Mouse (Mus musculus): ENCODE results near the gene Rtel1. TPM values are rescaled to one million over a fixed set of nuclear protein-coding genes. Genes with fewer than 3 reads are reported as not detected.

Gene Rtel1
- polyA plus RNA-seq, 1 experiment from 2014 or later = 46.5 TPM

DNA sequence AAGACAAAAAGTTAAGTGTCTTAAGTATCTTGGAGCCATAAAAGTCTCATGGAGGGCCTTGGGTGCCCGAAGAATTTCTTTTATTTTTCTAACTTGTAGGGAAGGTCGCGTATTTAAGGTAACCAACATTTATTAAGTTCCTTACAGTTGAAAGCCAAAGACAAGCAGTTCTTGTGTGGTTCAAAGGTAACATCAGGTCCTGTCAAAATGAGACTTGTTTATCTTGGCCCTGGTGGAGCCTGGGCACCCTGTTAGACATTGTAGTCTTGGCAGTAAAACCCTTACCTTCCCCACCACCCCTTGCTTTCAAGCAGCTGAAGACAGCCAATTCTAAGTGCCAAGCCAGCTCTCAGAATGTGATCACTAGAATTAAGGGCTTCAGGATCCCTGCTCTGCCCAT lies 30.8 kb upstream of the Rtel1 start:
- ATAC-seq = no peak
- DNase-seq (ENCODE audit: low read depth, low spot score) = no peak

DNA sequence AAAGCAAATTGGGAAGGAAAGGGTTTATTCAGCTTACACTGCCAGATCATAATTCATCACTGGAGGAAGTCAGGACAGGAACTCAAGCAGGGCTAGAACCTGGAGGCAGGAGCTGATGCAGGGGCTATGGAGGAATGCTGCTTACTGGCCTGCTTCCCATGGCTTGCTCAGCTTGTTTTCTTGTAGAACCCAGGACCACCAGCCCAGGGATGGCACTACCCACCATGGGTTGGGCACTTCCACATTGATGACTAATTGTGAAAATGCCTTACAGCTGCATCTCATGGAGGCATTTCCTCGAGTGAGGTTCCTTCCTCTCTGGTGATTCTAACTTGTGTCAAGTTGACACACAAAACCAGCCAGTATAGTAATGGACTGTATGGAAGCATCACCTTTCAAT lies 28.6 kb upstream of the Rtel1 start:
- in situ Hi-C loops (cut with MboI; ENCODE audit: low pct_unique_long_range_greater_than_20kb) = no loop called here
- ATAC-seq (no peak), DNase-seq (ENCODE audit: low read depth, low spot score) (no peak)
- ChIA-PET POLR2A (no interaction called here), CTCF (no interaction called here)
- H3K27me3 ChIP-seq = no peaks in the 10 kb centered on the region
- TF ChIP-seq CTCF (IDR thresholded peaks at IDR 0.05) = no peak

More for the DNA sequence above, 30.8 kb upstream of the Rtel1 start:
- CTCF ChIA-PET = interaction anchor here (1.1 to 1.3 kb wide), 2 partner anchors 10 to 30 kb away, joined by 4 read pairs; partner anchors contain the start of gene Rtel1
- H3K27me3 ChIP-seq = no peaks in the 10 kb centered on the region
- TF ChIP-seq CTCF (IDR thresholded peaks at IDR 0.05) = no peak
- POLR2A ChIA-PET = interaction anchor here (0.9 to 1.8 kb wide), 2 partner anchors 30 to 31 kb away, joined by 3 to 5 read pairs; no protein-coding TSS in a partner anchor
- in situ Hi-C loops (cut with MboI; ENCODE audit: low pct_unique_long_range_greater_than_20kb) = no loop called here

DNA sequence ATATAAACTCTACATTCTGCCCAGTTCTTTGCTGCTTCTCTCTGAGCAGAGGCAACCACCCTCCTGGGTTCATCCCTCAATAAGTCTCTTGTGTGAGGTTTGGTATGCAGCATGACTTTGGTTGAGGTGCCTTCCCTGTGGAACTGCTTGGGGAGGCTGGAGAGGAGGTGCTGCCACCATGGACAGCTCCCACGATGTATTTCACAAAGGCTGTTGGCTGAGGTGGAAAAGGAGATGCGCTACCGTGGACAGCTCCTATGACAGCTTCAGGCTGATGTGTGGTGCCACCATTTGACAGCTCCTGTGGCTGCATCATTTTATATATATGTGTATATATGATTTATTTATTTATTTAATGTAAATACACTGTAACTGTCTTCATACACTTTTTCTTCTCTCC lies 17.5 kb upstream of the Rtel1 start:
- in situ Hi-C loops (cut with MboI; ENCODE audit: low pct_unique_long_range_greater_than_20kb) = no loop called here
- no peaks in the 10 kb centered on the region for H3K27me3 ChIP-seq
- ATAC-seq (no peak), DNase-seq (ENCODE audit: low read depth, low spot score) (no peak)
- POLR2A ChIA-PET = no interaction called here
- CTCF ChIA-PET = interaction anchor here (2.0 kb wide), 1 partner anchor 115 kb away, joined by 4 read pairs; the partner anchor contains the start of gene Ppdpf
- no peak for TF ChIP-seq CTCF (IDR thresholded peaks at IDR 0.05)

DNA sequence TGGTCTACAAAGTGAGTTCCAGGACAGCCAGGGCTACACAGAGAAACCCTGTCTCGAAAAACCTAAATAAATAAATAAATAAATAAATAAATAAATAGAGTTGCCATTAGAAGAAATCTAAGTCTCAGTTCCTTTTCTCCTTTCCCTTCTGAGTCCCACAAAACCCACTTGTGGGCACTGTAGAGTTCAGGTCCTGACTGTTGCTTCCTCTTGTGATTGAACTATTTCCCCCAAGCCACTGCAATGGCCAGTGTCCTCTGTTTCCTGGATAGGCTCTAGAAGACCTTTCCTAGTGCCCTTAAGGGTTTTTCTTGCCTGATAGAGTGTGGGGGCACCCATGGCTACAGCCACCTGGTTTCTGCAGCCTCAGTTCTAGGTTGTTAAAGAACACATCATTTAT lies 14.6 kb upstream of the Rtel1 start:
- ChIA-PET POLR2A (no interaction called here), CTCF (no interaction called here)
- ATAC-seq = no peak
- TF ChIP-seq CTCF (IDR thresholded peaks at IDR 0.05) = no peak
- H3K27me3 ChIP-seq = no peaks in the 10 kb centered on the region
- in situ Hi-C loops (cut with MboI; ENCODE audit: low pct_unique_long_range_greater_than_20kb) = no loop called here
- DNase-seq (ENCODE audit: low read depth, low spot score) = no peak

DNA sequence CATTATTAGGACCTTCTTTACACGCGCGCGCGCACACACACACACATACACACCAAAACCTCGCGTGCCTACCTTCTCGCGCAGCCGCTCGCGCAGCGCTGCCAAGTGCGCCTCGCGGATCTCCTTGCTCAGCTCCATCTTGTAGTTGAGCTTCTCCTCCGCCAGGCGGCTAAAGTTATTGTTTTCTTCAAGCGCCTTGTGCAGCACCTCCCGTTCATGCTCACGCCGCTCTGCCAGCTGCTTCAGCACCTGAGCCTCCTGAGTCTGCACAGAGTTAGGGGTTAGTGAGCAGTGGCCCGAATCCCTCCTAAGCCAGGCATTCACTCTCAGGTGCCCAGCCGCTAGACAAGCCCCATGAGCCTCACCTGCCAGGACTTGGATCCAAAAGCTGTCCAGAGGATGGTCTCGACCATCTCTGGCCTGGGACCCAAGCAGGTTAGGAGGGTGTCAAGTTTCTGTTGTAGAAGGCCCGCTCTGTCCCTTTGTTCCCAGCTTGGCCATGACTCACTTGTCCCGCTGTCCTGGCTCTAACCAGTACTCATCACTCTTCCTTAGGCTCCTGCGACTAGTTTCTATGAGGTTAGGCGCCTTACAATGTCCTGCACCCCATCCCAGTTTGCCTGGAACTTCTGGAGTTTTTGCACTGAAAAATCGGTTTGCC lies 12.3 kb upstream of the Rtel1 start:
- TF ChIP-seq CTCF (IDR thresholded peaks at IDR 0.05) = no peak
- no peaks in the 10 kb centered on the region for H3K27me3 ChIP-seq
- in situ Hi-C loops (cut with MboI; ENCODE audit: low pct_unique_long_range_greater_than_20kb) = no loop called here
- ATAC-seq (no peak), DNase-seq (ENCODE audit: low read depth, low spot score) (no peak)
- POLR2A ChIA-PET = no interaction called here
- CTCF ChIA-PET = no interaction called here

DNA sequence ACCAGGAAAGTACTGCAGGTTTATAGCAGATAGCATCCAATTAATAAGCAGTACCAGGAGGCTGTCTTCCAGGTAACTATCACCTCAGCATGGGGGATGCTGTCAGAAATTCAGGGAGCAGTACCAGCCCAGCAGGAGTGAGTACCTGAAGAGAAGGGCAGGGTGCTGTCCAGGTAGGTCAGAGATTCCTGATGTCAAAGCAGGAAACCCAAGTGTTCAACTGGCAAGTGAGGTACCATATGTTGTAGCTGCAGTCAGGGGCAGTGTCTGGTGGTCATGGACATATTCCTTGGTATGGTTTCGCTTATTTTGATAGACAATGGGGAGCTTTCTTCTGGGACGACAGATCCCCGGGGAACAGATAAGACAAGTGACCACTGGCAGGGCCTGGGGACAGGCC lies 7.1 kb upstream of the Rtel1 start:
- CTCF ChIA-PET = no interaction called here
- no peak for TF ChIP-seq CTCF (IDR thresholded peaks at IDR 0.05)
- no peaks in the 10 kb centered on the region for H3K27me3 ChIP-seq
- POLR2A ChIA-PET = no interaction called here
- ATAC-seq (no peak), DNase-seq (ENCODE audit: low read depth, low spot score) (no peak)
- in situ Hi-C loops (cut with MboI; ENCODE audit: low pct_unique_long_range_greater_than_20kb) = no loop called here

DNA sequence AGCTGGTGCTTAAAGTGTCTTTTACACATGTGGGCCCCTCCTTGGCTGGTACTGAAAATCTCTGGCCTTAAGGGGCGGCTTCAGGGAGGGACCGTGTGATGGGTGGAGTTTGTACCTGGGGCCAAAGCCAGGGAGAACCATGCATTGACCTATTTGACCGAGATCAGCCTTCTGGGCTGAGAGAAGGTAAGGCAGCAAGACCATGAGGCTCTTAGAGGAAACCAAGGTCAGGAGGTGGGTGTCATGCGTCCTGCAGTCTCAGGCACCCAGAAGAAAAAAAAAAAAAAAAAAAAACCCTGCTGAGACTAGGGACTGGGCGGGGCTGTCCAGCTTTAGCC lies 6.6 kb upstream of the Rtel1 start:
- in situ Hi-C loops (cut with MboI; ENCODE audit: low pct_unique_long_range_greater_than_20kb) = no loop called here
- DNase-seq (ENCODE audit: low read depth, low spot score) = no peak
- TF ChIP-seq CTCF (IDR thresholded peaks at IDR 0.05) = no peak

DNA sequence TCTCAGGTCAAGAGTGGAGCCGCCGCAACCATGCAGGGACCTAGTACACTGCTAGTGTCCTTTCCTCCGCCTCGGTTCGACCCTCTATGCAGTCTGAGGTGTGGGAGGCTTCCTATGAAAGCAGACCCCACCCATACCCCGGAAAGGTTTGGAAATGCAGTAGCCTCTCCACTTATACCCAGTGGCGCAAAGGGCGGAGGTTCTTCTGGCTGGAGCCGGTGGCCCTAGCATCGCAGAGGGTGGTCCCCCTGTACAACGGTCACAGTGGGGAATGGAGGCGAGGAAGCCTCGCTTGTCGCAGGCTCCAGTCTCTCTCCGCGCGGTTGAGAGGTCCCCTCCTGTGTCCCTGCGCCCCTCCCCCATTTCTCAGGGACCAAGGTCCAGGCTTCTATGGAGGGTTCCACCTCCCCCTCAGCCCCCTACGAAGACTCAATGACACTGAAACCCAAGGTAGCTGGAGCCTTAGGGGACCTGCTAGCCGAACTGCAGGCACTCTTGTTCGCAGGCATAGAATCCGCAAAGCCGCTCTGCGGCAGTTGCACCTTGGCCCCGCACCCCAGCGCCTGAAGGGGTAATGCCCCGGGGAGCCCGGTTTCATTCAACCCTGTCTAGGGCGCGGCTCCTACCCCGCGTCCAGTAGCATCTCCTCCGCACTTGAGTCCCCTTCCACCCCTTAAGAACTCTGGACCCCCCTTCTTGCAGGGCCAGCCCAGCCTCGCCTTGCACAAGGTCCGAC lies 6.0 kb upstream of the Rtel1 start:
- ATAC-seq (no peak), DNase-seq (ENCODE audit: low read depth, low spot score) (no peak)
- in situ Hi-C loops (cut with MboI; ENCODE audit: low pct_unique_long_range_greater_than_20kb) = no loop called here
- CTCF ChIA-PET = no interaction called here
- H3K27me3 ChIP-seq = no peaks in the 10 kb centered on the region
- no peak for TF ChIP-seq CTCF (IDR thresholded peaks at IDR 0.05)
- POLR2A ChIA-PET = no interaction called here

More for the DNA sequence above, 6.6 kb upstream of the Rtel1 start:
- H3K27me3 ChIP-seq = no peaks in the 10 kb centered on the region
- ChIA-PET POLR2A (no interaction called here), CTCF (no interaction called here)
- ATAC-seq = no peak

DNA sequence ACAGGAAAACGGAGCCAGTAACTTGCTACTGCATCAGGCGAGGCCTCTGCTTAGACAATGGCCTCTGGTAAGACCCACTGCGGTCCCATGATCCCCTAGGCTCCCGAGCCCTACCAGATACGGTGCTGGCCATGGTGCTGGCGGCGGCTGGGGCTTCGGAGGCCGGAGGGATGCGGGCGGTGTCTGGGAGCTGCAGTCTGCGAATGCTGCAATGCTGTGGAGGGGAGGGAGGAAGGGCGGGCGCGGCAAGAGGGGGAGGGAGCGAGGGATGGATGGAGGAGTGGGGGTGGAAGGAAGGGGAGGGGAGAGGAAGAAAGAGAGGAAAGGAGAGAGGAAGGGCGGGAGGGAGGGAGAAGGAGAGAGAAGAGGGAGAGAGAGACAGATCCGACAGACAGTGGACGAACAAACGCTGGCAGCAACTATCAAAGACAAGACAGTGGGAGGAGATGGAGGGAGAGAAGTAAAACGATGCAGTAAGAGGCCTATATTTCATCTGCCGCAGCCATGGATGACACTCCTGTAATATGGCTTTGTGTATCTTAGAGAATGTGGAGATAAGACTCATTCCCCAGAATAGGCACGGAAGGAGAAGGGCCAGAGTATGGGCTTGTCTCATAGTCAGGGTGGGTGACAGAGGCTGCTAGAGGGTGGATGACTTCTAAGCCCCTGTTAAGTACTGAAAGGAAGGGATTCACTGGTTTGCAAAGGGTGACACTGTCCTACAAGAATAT lies 5.3 kb upstream of the Rtel1 start, which contains the start of gene Stmn3:
Gene Stmn3, minus strand, starts transcription at position 421 of the 731 bp plus-strand sequence.
- POLR2A ChIA-PET = no interaction called here
- ATAC-seq (no peak), DNase-seq (ENCODE audit: low read depth, low spot score) (no peak)
- in situ Hi-C loops (cut with MboI; ENCODE audit: low pct_unique_long_range_greater_than_20kb) = no loop called here
- H3K27me3 ChIP-seq = no peaks in the 10 kb centered on the region
- TF ChIP-seq CTCF (IDR thresholded peaks at IDR 0.05) = no peak
- CTCF ChIA-PET = no interaction called here

DNA sequence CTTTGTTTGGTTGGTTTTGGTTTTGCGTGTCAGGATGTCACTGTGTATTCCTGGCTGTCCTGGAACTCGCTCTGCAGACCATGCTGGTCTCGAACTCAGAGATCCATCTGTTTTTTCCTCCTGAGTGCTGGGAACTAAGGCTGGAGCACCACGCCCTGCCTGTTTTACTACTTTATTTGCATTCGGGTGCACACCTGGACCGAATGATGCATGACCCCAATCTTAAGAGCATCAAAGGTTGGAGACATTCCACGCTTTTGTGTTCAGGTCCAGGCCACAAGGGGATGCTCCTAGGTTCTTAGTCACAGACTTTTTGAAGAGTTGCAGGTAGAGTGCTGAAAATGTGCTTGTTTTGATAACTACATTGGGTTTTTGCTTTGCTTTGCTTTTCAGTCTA lies 562 bp downstream of the Rtel1 start:
- DNase-seq (ENCODE audit: low read depth, low spot score) (no peak), ATAC-seq (no peak)
- H3K27me3 ChIP-seq = no peaks in the 10 kb centered on the region
- in situ Hi-C loops (cut with MboI; ENCODE audit: low pct_unique_long_range_greater_than_20kb) = no loop called here
- no peak for TF ChIP-seq CTCF (IDR thresholded peaks at IDR 0.05)
- ChIA-PET POLR2A (no interaction called here), CTCF (interaction anchor here (2.8 kb wide), 1 partner anchor 133 kb away, joined by 11 read pairs; the partner anchor contains the start of gene Ppdpf)

DNA sequence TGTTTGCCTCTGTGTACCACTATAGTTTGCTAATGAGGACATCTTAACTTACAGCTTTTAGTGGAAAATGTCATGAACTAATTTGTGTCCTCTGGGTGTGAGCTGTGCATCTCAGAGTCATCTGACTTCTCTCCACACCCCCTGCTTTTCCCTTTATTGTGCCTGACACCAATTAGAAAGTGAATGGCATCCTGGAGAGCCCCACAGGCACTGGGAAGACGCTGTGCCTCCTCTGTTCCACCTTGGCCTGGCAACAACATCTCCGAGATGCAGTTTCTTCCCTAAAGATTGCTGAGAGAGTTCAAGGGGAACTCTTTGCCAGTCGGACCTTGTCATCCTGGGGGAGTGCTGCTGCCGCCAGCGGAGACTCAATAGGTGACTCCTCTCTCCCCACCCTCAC lies 2.6 kb downstream of the Rtel1 start:
- ATAC-seq = no peak

More for the DNA sequence above, 2.6 kb downstream of the Rtel1 start:
- TF ChIP-seq CTCF (IDR thresholded peaks at IDR 0.05) = no peak
- in situ Hi-C loops (cut with MboI; ENCODE audit: low pct_unique_long_range_greater_than_20kb) = no loop called here
- ChIA-PET POLR2A (no interaction called here), CTCF (interaction anchor here (1.1 kb wide), 1 partner anchor 9 kb away, joined by 4 read pairs; no protein-coding TSS in a partner anchor)
- DNase-seq (ENCODE audit: low read depth, low spot score) = no peak
- H3K27me3 ChIP-seq = no peaks in the 10 kb centered on the region
